Mouse (Mus musculus) bone marrow, adult 2 months (tissue): Measurements from ENCODE around the gene Svs6. TPM values are rescaled to one million over a fixed set of nuclear protein-coding genes. Genes with fewer than 3 reads are reported as not detected.

Experiments used
- H3K27ac ChIP-seq: fragments of 200-500 bp; 2 replicates; pipeline ENCODE4 v1.5.1; 2012; ENCODE audit warnings: low read depth, mild to moderate bottlenecking, control low read depth, inconsistent platforms, low read length; ENCODE audit not compliant: control insufficient read depth, poor library complexity, insufficient read depth
- H3K4me1 ChIP-seq: fragments of 200-500 bp; 2 replicates; pipeline ENCODE4 v1.6.1; 2011; ENCODE audit warnings: low read length; ENCODE audit not compliant: control insufficient read depth, insufficient read depth
- H3K4me3 ChIP-seq: fragments of 200-500 bp; replicated peaks from 2 replicates; pipeline ENCODE3; 2011; ENCODE audit warnings: mild to moderate bottlenecking, low read depth, low read length, control low read depth; ENCODE audit not compliant: control insufficient read depth
- CTCF ChIP-seq: fragments of 200-500 bp; IDR thresholded peaks from 2 replicates; pipeline ENCODE4 v1.5.1; 2011; ENCODE audit warnings: low read length, control low read depth; ENCODE audit not compliant: control insufficient read depth, insufficient read depth
- POLR2A ChIP-seq: fragments of 200-500 bp; IDR thresholded peaks from 2 replicates; pipeline ENCODE4 v1.6.1; 2011; ENCODE audit warnings: low read depth, mild to moderate bottlenecking, control low read depth, low read length, borderline replicate concordance; ENCODE audit not compliant: control insufficient read depth
- WGBS: fragments of 180-500 bp; shearing (Covaris S2); methylation state at CpG from one replicate; pipeline ENCODE4 v1.1.7; 2018; 5-methylcytosine and 5-hydroxymethylcytosine counted together
- polyA plus RNA-seq: library from polyadenylated mRNA; stranded (reverse); fragments of >200 nt; gene quantifications from 2 replicates; pipeline ENCODE4 v1.2.4, GENCODE M21; 2011; ENCODE audit warnings: low replicate concordance; ENCODE audit not compliant: missing spikeins, insufficient read depth, insufficient read length

Svs6 gene
- polyA plus RNA-seq, 1 experiment: not detected

DNA sequence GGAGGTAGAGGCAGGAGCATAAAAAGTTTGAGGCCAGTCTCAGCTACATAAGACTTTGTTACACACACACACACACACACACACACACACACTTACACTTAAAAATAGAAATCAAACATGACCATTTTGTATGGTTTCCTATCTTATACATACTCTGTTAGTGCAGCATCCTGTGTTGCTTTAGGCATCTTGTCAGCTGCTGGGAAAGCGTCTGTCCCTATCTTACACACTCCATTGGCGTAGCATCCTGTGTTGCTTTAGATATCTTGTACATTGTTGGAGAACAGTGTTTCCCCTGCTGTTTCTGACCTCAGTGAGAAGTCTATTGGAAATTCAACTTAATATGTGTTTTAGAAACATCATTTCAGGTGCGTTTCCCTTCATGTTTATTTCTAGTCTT lies 36.1 kb downstream of the Svs6 start:
- TF ChIP-seq CTCF (no peak), POLR2A (no peak)
- Histone ChIP-seq H3K4me3 (no peak overlapping the region), H3K27ac (no peak overlapping the region), H3K4me1 (no peaks in the 10 kb centered on the region; the same call in 1 of the 2 replicates)
- 79% methylated on average over 3 of the region's 3 CpGs for WGBS

- H3K27ac ChIP-seq: no peak overlapping the region
- no peak overlapping the region for H3K4me3 ChIP-seq
- TF ChIP-seq POLR2A (no peak), CTCF (no peak)
- WGBS: 81% methylated on average over 11 of the region's 11 CpGs
- no peaks in the 10 kb centered on the region; the same call in 1 of the 2 replicates for H3K4me1 ChIP-seq
Measured at GRCm38 (mm10) chr2:164353356-164353755, 36.8 kb downstream of the Svs6 start.

DNA sequence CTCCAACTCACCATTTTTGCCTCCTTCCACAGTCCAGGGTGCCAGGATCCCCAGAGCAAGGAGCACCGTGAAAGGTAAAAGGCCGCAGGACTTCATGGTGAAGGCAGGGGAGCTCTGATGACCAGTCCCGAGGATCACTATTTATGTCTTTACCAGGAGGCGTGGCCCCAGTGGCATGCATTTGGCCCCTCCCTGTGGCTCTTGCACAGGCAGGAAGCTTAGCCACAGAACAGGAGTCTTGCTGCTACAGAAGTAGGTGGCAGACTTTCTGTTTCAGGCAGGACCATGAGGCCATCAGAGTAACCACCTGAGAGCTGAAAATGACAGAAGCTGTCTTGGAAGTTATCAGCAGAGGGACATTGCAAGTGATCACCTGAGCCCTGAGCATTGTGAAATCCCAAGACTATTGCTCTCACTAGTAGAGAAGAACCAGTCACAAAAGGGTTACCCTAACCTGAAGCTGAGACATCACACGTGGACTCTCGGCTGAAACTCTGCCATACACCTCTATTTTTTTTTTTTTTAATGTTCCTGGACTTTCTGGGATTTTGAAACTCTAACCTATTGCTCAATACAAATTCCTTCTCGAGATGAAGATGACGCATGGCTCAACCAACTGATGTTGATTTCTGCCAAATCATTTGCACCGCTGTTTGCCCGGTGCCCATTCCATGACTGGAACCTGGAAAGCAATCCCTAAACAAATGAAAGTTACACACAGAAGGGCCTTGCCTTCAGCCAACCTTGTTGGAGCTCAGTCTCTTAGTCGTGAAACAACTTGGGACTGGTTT lies 39.8 kb downstream of the Svs6 start:
- H3K27ac ChIP-seq: peak overlapping the region; percentile 54; the same call in 1 of the 2 replicates
- peak overlapping the region; percentile 73 for H3K4me3 ChIP-seq
- peaks cover 9% of the 10 kb centered on the region for H3K4me1 ChIP-seq
- no peak for TF ChIP-seq CTCF
- WGBS: 31% methylated on average over 11 of the region's 11 CpGs

GRCm38 (mm10) chr2:164358373-164358772 lies 41.8 kb downstream of the Svs6 start:
- Histone ChIP-seq H3K4me1 (peaks cover 9% of the 10 kb centered on the region), H3K4me3 (no peak overlapping the region), H3K27ac (no peak overlapping the region)
- TF ChIP-seq CTCF (peak; percentile 49; the same call in 1 of the 2 replicates), POLR2A (no peak)
- 70% methylated on average over 3 of the region's 3 CpGs for WGBS

- WGBS: 51% methylated on average over 5 of the region's 5 CpGs
- TF ChIP-seq CTCF: no peak
- H3K27ac ChIP-seq: no peak overlapping the region; the same call in 1 of the 2 replicates
- no peak overlapping the region for H3K4me3 ChIP-seq
- H3K4me1 ChIP-seq: peaks cover 9% of the 10 kb centered on the region
Measured at GRCm38 (mm10) chr2:164359031-164359430, 42.5 kb downstream of the Svs6 start.

- Histone ChIP-seq H3K4me3 (no peak overlapping the region), H3K4me1 (peaks cover 9% of the 10 kb centered on the region), H3K27ac (peak overlapping the region; percentile 6; the same call in 1 of the 2 replicates)
- TF ChIP-seq POLR2A: no peak
- no peak for TF ChIP-seq CTCF
- 39% methylated on average over 5 of the region's 5 CpGs for WGBS
Measured at GRCm38 (mm10) chr2:164359668-164360067, 43.1 kb downstream of the Svs6 start.

DNA sequence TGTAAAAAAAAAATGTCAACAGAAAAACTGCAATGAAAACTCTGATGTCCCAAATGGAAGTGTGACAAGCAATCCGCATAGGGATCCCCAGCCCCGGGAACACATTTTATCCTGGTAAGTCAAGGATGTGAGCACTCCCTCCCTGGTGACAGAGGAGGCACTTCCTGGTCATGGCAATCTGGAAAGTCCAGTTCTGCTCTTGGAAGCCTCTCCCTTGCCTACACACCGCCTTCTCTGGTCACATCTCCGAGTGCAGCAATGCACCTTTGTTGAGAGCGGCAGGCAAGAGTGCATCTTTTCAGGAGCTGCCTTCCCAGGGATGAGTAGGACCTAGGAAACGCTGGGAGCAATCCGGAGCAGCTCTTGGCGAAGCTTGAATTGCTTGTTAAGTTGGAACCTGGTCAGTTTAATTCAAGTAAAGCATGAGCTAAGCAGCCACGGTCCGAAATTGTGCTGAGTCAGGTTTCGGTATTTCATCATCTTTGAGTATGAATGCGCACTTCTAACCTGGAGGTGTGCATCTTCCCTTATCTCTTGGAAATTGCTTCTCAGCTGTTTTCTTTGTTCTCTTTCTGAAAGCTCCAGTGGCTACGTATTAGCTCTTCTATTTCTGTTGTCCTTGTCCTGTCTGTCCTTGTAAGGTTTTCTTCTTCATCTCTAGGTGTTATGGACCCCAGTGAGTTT lies 44.6 kb downstream of the Svs6 start:
- WGBS: 30% methylated on average over 13 of the region's 13 CpGs
- Histone ChIP-seq H3K27ac (peak overlapping the region; percentile 18; the same call in 1 of the 2 replicates), H3K4me1 (peaks cover 12% of the 10 kb centered on the region), H3K4me3 (no peak overlapping the region)
- TF ChIP-seq CTCF (no peak), POLR2A (no peak)

DNA sequence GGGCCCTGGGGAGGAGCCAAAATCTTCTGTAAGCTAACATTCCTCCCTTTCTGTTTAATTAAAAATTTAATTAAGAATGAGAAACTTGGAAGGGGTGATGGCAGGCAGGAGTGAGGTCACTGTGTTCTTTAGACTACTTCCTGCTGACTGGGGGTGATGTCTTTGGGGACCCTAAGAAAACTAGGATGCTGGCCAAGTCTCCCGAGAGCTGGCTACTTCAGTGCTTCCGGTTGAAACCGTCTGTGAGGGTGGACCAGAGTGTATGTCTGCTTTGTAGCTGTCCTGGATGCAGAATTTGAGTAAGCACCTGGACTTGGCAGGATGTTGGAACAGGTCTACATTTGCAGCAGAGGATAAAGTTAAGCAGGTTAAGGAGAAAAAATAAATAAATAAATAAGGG lies 50.4 kb downstream of the Svs6 start:
- TF ChIP-seq POLR2A (no peak), CTCF (no peak)
- Histone ChIP-seq H3K27ac (no peak overlapping the region; the same call in 1 of the 2 replicates), H3K4me1 (peaks cover 10% of the 10 kb centered on the region; the same call in 1 of the 2 replicates), H3K4me3 (no peak overlapping the region)
- 53% methylated on average over 3 of the region's 3 CpGs for WGBS

Other genes starting within 250 kb of the Svs6 start
- 27.5 and 28.7 TPM in 2 replicates for gene Stk4, start 246.4 kb upstream of the Svs6 start, polyA plus RNA-seq
- 34.6 and 50.9 TPM in 2 replicates for gene Tomm34, start 245.6 kb upstream of the Svs6 start, polyA plus RNA-seq
- gene Kcns1, start 145.6 kb upstream of the Svs6 start, polyA plus RNA-seq: not detected in 2 replicates
- not detected in 2 replicates for gene Wfdc5, start 134.0 kb upstream of the Svs6 start, polyA plus RNA-seq
- gene Wfdc12, start 126.1 kb upstream of the Svs6 start, polyA plus RNA-seq: not detected in 2 replicates
- gene Wfdc15a, start 116.6 kb upstream of the Svs6 start, polyA plus RNA-seq: not detected in 2 replicates
- 3.2 TPM in 1 of 2 replicates, not detected in the other for gene Wfdc15b, start 95.1 kb upstream of the Svs6 start, polyA plus RNA-seq
- gene Svs2, start 78.3 kb upstream of the Svs6 start, polyA plus RNA-seq: not detected in 2 replicates
- gene Svs3b, start 60.1 kb upstream of the Svs6 start, polyA plus RNA-seq: not detected in 2 replicates
- not detected in 2 replicates for gene Svs4, start 38.3 kb upstream of the Svs6 start, polyA plus RNA-seq
- gene Svs3a, start 27.5 kb upstream of the Svs6 start, polyA plus RNA-seq: not detected in 2 replicates
- gene Svs5, start 16.0 kb downstream of the Svs6 start, polyA plus RNA-seq: not detected in 2 replicates
- gene Slpi, start 72.3 kb downstream of the Svs6 start, polyA plus RNA-seq: 48.8 and 108 TPM in 2 replicates
- gene Rbpjl, start 86.4 kb downstream of the Svs6 start, polyA plus RNA-seq: not detected in 2 replicates
- gene Matn4, start 88.4 kb downstream of the Svs6 start, polyA plus RNA-seq: 0.86 and 1.2 TPM in 2 replicates
- gene Sdc4, start 127.1 kb downstream of the Svs6 start, polyA plus RNA-seq: 12.6 and 22.1 TPM in 2 replicates
- gene Sys1, start 140.2 kb downstream of the Svs6 start, polyA plus RNA-seq: 10.1 and 26.7 TPM in 2 replicates
- not detected in 2 replicates for gene Gm20458, start 144.2 kb downstream of the Svs6 start, polyA plus RNA-seq
- gene Trp53tg5, start 157.0 kb downstream of the Svs6 start, polyA plus RNA-seq: not detected in 2 replicates
- 7.5 and 8.1 TPM in 2 replicates for gene Dbndd2, start 169.4 kb downstream of the Svs6 start, polyA plus RNA-seq
- gene Pigt, start 180.8 kb downstream of the Svs6 start, polyA plus RNA-seq: 27.8 and 39.1 TPM in 2 replicates
- 2.8 TPM in 1 of 2 replicates, not detected in the other for gene Wfdc2, start 245.7 kb downstream of the Svs6 start, polyA plus RNA-seq